Mouse (Mus musculus): ENCODE data around the gene Gm37240.
"Not testable (repeated sequence)": the region's sequence is repeated elsewhere in the genome, so short reads cannot be mapped to it uniquely, and the experiment has no call there.

DNA sequence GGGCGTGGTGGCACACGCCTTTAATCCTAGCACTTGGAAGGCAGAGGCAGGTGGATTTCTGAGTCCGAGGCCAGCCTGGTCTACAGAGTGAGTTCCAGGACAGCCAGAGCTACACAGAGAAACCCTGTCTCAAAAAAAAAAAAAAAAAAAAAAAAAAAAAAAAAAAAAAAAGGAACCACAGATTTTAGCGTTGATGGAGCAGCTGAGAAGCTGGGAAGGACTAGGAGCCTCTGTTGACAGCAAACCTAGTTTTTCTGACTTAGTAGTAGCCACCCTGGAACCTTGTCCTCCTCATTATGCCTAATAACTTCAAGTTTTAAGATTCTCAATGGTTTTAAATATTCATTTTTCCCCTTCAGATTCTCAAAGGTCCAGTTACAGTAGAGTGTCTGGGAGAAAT is 1239.2 kb downstream of the Gm37240 start:
- TF ChIP-seq CTCF (IDR thresholded peaks at IDR 0.05; ENCODE audit: low read depth, low read length); POLR2A (IDR thresholded peaks at IDR 0.05; ENCODE audit: borderline replicate concordance, low read depth, low read length): not testable (repeated sequence)

All from bone marrow macrophage, adult 2 months (primary cell).